Mouse (Mus musculus) kidney, adult 8-10 months (tissue): ENCODE data around the gene Cep152.

ENCODE experiments used
- DNase-seq, 2 experiments: peaks; one replicate each; pipeline ENCODE4 v3.0.0; 2022

The Cep152 gene

GRCm38 (mm10) chr2:125624127-125624685 is 707 bp downstream of the Cep152 start:
- peak in 1 of 2 experiments; percentile 4 for DNase-seq

- no peak for DNase-seq
Observed at GRCm38 (mm10) chr2:125623211-125623610, 1.7 kb downstream of the Cep152 start.

DNA sequence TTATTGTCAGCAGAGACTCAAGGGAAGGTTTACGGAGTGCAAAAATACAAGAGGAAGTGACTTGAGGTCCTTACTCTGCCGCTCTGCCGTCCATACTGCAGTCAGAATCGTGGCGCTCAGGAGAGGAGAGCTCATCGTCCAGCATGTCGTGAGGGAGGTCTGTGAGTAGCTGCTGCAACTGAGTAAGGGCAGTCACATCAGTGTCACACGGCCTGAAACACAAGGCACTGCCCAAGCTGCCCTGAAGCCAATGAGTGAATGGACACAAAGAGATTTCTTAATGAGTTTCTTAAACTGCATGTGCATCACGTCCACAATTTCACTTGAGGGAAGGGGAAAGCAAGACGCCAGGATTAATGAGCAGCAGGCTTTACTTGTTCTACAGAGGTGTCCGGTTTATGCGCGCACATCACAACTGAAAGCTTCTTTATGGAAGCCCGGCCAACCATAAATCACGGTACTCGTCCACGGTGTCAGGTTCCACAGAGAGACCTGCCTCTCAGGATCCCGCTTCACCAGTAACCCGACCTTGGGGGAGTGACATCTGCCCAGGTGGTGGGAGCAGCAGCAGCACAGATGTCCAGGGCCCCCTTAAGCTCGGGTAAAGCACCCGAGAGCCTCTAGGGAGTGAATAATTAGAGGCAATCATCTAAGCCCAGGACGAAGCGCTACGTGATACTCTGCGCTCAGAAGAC is 4.6 kb downstream of the Cep152 start:
- no peak for DNase-seq

GRCm38 (mm10) chr2:125615858-125616424 is 9.0 kb downstream of the Cep152 start:
- no peak for DNase-seq

- no peak for DNase-seq
Observed at GRCm38 (mm10) chr2:125615440-125615839, 9.5 kb downstream of the Cep152 start.

GRCm38 (mm10) chr2:125606220-125606845 is 18.6 kb downstream of the Cep152 start:
- DNase-seq = no peak

GRCm38 (mm10) chr2:125604646-125605045 is 20.3 kb downstream of the Cep152 start:
- peak; percentile 10 to 42 for DNase-seq

- DNase-seq = no peak
Observed at GRCm38 (mm10) chr2:125602970-125603369, 21.9 kb downstream of the Cep152 start.

DNA sequence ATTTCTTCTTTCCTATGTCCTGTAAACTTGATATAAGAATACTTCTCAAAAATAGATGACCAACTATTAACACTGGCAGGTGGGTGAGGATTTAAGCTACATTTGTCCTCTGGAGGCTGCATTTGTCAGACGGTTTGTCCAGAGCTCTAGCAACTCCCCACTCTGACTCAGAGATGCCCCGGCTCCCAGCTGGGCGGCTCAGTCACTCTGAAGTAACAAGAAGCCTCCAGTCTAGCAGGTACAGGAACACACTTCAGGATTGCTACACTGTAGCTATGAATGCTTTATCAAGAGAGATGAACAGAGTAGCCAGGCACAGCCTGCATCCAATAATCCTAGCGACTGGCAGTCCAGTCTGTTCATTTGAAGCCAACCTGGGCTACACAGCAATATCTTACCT is 26.0 kb downstream of the Cep152 start:
- no peak for DNase-seq

- no peak for DNase-seq
Observed at GRCm38 (mm10) chr2:125598251-125598650, 26.7 kb downstream of the Cep152 start.

GRCm38 (mm10) chr2:125594786-125595185 is 30.1 kb downstream of the Cep152 start:
- DNase-seq = no peak

DNA sequence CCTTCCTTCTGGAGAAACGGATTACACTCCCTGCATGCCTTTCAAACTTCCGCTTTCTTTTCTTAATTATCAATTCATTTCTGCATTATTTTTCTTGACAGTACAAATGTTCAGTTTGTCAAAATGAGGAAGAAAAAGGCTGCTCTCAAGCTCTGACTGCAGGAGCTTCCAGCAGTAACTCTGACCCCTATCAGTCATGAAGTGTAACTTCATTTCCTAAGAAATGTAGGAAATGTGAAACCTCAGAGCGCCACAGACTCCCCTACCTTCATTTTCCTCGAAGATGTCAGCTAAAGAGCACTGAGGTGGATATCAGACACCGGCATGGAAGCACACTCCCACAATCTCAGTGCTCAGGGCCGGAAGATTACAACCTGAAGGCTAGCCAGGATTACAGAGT is 30.8 kb downstream of the Cep152 start:
- DNase-seq = no peak

DNA sequence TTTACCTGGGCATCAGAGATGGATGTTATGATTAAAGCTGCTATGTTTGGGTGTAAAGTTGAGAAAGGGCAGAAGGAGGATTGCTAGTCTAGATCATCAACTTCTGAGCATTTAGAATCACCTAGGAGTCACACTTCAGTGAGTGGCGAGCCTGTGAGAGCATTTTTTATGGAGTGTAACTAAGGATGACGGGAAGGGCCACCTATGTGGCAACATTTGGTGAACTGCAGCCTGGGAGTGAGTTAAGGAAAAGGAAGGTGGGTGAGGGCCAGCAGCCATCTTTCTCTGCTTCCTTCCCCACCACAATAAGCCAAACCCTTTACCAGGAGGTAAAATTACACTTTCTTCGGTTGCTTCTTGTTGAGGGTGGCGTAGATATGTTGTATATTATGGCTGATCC is 33.0 kb downstream of the Cep152 start:
- DNase-seq = no peak

- no peak for DNase-seq
Observed at GRCm38 (mm10) chr2:125589287-125589686, 35.6 kb downstream of the Cep152 start.

GRCm38 (mm10) chr2:125581081-125581480 is 43.8 kb downstream of the Cep152 start:
- DNase-seq = no peak

GRCm38 (mm10) chr2:125577670-125578069 is 47.2 kb downstream of the Cep152 start:
- no peak for DNase-seq

GRCm38 (mm10) chr2:125576498-125576897 is 48.4 kb downstream of the Cep152 start:
- no peak for DNase-seq

GRCm38 (mm10) chr2:125575766-125576165 is 49.1 kb downstream of the Cep152 start:
- no peak for DNase-seq

- DNase-seq = no peak
Observed at GRCm38 (mm10) chr2:125563884-125564283, 61.0 kb downstream of the Cep152 start.

DNA sequence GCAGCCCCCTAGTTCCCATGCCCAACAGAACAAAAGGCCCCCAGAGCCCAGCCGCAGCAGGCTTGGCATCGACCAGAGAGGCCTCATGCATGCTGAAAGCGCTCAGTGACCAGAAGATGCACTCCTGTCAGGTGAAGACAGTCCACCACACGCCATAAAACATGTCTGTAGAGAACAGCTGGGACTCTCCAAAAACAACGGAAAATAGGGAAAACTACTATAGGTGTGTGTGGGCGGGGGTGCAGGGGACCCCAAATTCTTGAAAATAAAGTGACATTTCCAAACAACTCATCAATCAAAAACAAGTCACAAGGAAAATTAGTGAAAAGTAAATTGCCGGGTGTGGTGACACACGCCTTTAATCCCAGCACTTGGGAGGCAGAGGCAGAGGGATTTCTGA is 62.5 kb downstream of the Cep152 start:
- DNase-seq = no peak

DNA sequence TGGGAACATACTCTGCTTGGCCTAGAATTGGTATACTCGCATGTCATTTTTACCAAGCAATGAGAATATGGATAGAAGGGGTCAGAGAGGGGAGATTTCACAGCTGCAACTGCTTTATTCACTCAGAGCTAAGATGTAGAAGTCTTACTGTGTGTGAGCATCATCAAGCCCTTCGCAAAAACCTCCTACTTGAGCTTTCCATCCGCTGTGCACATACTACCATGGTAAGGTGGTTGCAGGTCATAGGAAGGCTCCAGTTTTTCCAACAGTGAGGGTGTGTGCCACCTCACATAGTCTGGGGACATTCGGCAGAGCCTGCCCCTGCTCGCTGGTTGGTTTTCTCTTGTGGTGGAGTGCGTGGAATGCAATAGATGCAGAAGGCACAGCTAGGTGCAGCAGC is 64.9 kb downstream of the Cep152 start:
- DNase-seq = no peak

- DNase-seq = peak; percentile 3 to 14
Observed at GRCm38 (mm10) chr2:125558634-125559589, 66.0 kb downstream of the Cep152 start.

GRCm38 (mm10) chr2:125555830-125556229 is 69.1 kb downstream of the Cep152 start:
- no peak for DNase-seq
